Mouse (Mus musculus) forebrain, embryonic 16.5 days (tissue): Measurements from ENCODE around the gene BC048507. TPM values are rescaled to one million over a fixed set of nuclear protein-coding genes. Genes with fewer than 3 reads are reported as not detected.
"Not testable (repeated sequence)": the region's sequence is repeated elsewhere in the genome, so short reads cannot be mapped to it uniquely, and the experiment has no call there.

Source experiments
- ATAC-seq: fragments of 200-750 bp; cut with Nextera tagmentation; 2 replicates; pipeline ENCODE4 v1.8.0; 2017; ENCODE audit warnings: mild to moderate bottlenecking, moderate library complexity
- H3K27ac ChIP-seq: fragments of 300-500 bp; sonication (generic); 2 replicates; pipeline ENCODE4 v1.5.1; 2014; ENCODE audit warnings: low read length, control low read depth
- H3K27me3 ChIP-seq: fragments of 300-500 bp; sonication (generic); replicated peaks from 2 replicates; pipeline ENCODE4 v1.6.1; 2014; ENCODE audit warnings: low read length; ENCODE audit not compliant: control insufficient read depth, insufficient read depth
- H3K36me3 ChIP-seq: fragments of 300-500 bp; sonication (generic); 2 replicates; pipeline ENCODE4 v1.6.1; 2014; ENCODE audit not compliant: control insufficient read depth, insufficient read depth
- H3K4me1 ChIP-seq: fragments of 300-500 bp; sonication (generic); replicated peaks from 2 replicates; pipeline ENCODE4 v1.6.1; 2014; ENCODE audit warnings: low read length; ENCODE audit not compliant: control insufficient read depth, insufficient read depth
- H3K4me2 ChIP-seq: fragments of 300-500 bp; sonication (generic); 2 replicates; pipeline ENCODE4 v1.6.1; 2014; ENCODE audit warnings: mild to moderate bottlenecking, low read length, control low read depth
- H3K4me3 ChIP-seq: fragments of 300-500 bp; sonication (generic); replicated peaks from 2 replicates; pipeline ENCODE4 v1.5.1; 2014; ENCODE audit warnings: mild to moderate bottlenecking, low read length, control low read depth
- H3K9ac ChIP-seq: fragments of 300-500 bp; sonication (generic); replicated peaks from 2 replicates; pipeline ENCODE4 v1.6.1; 2014; ENCODE audit warnings: low read depth, low read length, control low read depth
- H3K9me3 ChIP-seq: fragments of 300-500 bp; sonication (generic); 2 replicates; pipeline ENCODE4 v1.6.1; 2016; ENCODE audit warnings: low read length; ENCODE audit not compliant: control insufficient read depth
- WGBS: fragments of 180-500 bp; shearing (Covaris S2); extraction: QIAGEN DNeasy Blood & Tissue Kit; methylation state at CpG from one replicate; pipeline ENCODE4 v1.1.7; 2014; 5-methylcytosine and 5-hydroxymethylcytosine counted together
- polyA plus RNA-seq: library from polyadenylated mRNA; unstranded; fragments of >200 nt; fragmentation: Nextera tagmentation; extraction: Ambion mirVana; gene quantifications from 2 replicates; pipeline ENCODE4 v1.2.1, GENCODE M21; 2015

The BC048507 gene
- polyA plus RNA-seq, 1 experiment from 2014 or later: not detected

DNA sequence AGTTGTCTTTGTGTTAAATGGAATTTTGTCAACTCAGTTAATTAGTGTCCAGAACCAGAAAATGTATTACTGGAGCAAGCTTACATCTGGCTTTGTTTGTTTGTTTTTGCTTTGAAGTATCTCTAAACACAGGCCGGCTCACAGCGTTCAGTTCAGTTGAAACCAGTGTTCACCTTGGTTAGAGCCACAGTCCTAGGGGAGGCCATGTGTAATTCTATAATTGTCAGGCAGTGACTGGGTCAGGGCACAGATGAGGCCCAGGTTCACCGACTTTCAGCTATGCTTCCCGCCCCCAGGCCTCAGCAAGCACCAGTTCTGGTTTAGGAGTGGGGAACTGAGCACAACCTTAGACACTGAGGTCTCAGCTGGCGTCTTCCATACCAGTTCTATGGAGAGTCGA is 10.0 kb upstream of the BC048507 start:
- H3K27ac ChIP-seq: no peak overlapping the region
- 87% methylated on average over 6 of the region's 6 CpGs for WGBS
- no peaks in the 10 kb centered on the region for H3K9me3 ChIP-seq
- no peak overlapping the region for H3K9ac ChIP-seq
- no peaks in the 10 kb centered on the region for H3K27me3 ChIP-seq
- no peak overlapping the region for H3K4me2 ChIP-seq
- no peaks in the 10 kb centered on the region for H3K4me1 ChIP-seq
- H3K36me3 ChIP-seq: no peaks in the 10 kb centered on the region
- no peak for ATAC-seq
- H3K4me3 ChIP-seq: no peak overlapping the region

DNA sequence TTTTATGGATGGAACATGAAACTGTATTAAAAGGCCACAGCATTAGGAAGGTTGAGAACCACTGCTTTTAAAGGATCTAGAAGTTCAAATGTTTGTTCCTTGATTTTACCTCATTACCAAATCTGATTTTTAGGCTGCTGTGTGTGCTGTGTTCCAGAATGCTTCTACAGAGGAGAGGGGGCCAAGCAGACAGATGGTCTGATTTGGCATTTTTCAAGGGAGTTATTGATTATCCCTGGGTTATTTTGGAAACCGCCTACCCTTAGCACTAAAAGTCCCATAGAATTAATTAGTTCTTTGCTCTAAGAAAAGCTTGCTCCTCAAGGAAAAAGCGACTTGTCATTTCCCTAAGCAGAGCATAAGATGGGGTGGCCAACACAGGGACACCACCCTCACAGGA is 9.1 kb upstream of the BC048507 start:
- H3K4me2 ChIP-seq: no peak overlapping the region
- ATAC-seq: no peak
- H3K9me3 ChIP-seq: no peaks in the 10 kb centered on the region
- no peak overlapping the region for H3K27ac ChIP-seq
- H3K27me3 ChIP-seq: no peaks in the 10 kb centered on the region
- H3K4me3 ChIP-seq: no peak overlapping the region
- no peaks in the 10 kb centered on the region for H3K36me3 ChIP-seq
- H3K4me1 ChIP-seq: no peaks in the 10 kb centered on the region
- no peak overlapping the region for H3K9ac ChIP-seq
- WGBS: 81% methylated on average over 2 of the region's 2 CpGs

DNA sequence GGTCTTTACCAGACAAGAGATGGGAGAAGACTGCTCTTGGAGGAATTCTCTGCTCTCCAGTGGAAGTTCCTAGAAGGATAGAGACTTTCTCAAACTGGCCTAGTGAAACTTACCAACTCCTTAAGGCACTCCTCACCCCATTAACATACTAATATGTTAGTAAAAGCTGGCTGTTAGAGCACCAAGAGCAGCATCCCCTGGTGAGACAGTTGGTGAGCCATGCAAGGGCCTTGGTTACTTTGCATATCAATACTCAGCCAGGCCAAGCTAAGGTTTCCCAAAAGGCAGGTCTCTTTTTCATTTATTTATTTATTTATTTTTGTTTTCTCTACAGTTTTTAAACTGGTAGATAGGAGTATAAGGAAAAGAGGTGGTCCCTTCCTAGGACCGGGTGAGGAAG is 5.8 kb upstream of the BC048507 start:
- Histone ChIP-seq H3K27me3 (no peaks in the 10 kb centered on the region), H3K9ac (no peak overlapping the region), H3K36me3 (no peaks in the 10 kb centered on the region), H3K27ac (no peak overlapping the region), H3K9me3 (no peaks in the 10 kb centered on the region), H3K4me2 (no peak overlapping the region), H3K4me1 (no peaks in the 10 kb centered on the region), H3K4me3 (no peak overlapping the region)
- 6% methylated on average over 1 of the region's 1 CpGs for WGBS
- ATAC-seq: no peak

DNA sequence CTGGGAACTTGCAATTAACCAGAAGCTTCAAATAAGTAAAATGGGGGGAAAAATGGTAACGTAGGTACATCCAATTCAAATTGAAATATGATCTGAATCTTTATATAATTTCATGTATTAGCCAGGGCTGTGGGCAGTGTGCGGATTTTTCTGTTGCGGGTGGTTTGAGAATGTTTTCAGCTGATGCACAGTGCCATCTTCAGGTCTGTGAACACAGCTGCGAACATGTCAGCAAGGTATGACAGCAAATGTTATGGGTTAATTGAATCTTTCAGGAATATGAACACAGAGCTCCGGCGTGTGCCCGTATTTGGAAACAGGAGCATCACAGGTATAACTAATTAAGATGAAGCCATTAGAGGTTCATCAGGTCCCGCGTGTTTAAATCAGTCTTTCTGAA is 618 bp upstream of the BC048507 start:
- 90% methylated on average over 9 of the region's 9 CpGs for WGBS
- no peaks in the 10 kb centered on the region for H3K4me1 ChIP-seq

DNA sequence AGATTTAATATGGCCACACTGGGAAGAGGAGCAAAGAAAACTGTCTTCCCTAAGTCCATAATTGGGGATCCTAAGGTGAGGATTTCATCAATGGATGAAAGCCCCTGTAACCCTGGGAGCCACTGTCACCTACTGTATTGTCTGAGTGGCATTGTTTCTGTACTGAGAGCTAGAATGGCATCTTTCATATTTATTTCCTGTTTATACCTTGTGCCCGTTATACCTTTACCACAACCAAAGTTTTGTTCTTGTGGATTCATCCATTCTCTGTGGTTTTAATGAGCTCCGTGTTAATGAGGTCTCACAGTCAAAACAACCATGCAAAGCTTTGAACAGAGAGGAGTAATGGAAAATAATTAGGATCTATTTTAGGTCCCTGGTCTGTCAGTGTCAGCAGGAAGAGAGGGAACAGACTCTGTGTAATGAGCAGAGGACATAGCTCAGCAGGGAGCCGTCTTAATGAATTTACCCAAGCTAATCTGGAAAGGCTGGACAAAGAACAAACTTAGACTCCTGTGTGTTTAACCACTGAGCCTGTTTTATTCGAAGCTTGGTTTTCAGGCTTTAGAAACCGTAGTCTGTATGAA is 1.7 kb downstream of the BC048507 start:
- Histone ChIP-seq H3K36me3 (no peaks in the 10 kb centered on the region), H3K27me3 (no peaks in the 10 kb centered on the region), H3K4me1 (no peaks in the 10 kb centered on the region), H3K27ac (no peak overlapping the region), H3K9me3 (no peaks in the 10 kb centered on the region), H3K9ac (no peak overlapping the region), H3K4me2 (no peak overlapping the region), H3K4me3 (no peak overlapping the region)
- 2% methylated on average over 5 of the region's 5 CpGs for WGBS
- peak; percentile 86 for ATAC-seq

More for the DNA sequence above, 618 bp upstream of the BC048507 start:
- H3K36me3 ChIP-seq: no peaks in the 10 kb centered on the region
- H3K27ac ChIP-seq: no peak overlapping the region
- ATAC-seq: no peak
- no peak overlapping the region for H3K4me2 ChIP-seq
- no peak overlapping the region for H3K9ac ChIP-seq
- no peaks in the 10 kb centered on the region for H3K27me3 ChIP-seq
- H3K9me3 ChIP-seq: no peaks in the 10 kb centered on the region
- no peak overlapping the region for H3K4me3 ChIP-seq

DNA sequence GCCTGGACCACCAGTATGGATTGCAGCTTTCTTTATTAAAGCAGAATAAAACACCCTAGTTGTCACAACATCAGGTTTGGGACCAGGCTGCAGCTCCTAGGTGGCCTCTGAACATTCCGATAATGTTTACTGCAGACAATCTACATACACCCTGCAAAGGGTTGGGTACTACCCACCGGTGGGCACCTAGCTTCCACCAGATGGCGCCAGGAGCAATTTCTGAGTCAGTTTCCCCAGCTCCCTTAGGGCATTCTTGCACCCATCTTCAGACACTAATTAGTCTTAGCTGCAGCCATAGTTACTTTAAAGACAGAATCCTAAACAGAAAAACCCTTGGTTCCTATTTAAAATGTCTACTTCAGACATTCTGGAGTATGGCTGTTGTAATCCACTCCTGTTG is 4.8 kb downstream of the BC048507 start:
- Histone ChIP-seq H3K9me3 (no peaks in the 10 kb centered on the region), H3K27me3 (no peaks in the 10 kb centered on the region), H3K36me3 (no peaks in the 10 kb centered on the region), H3K4me3 (no peak overlapping the region), H3K9ac (no peak overlapping the region), H3K4me2 (no peak overlapping the region), H3K27ac (no peak overlapping the region), H3K4me1 (no peaks in the 10 kb centered on the region)
- no peak for ATAC-seq
- WGBS: 39% methylated on average over 3 of the region's 3 CpGs

DNA sequence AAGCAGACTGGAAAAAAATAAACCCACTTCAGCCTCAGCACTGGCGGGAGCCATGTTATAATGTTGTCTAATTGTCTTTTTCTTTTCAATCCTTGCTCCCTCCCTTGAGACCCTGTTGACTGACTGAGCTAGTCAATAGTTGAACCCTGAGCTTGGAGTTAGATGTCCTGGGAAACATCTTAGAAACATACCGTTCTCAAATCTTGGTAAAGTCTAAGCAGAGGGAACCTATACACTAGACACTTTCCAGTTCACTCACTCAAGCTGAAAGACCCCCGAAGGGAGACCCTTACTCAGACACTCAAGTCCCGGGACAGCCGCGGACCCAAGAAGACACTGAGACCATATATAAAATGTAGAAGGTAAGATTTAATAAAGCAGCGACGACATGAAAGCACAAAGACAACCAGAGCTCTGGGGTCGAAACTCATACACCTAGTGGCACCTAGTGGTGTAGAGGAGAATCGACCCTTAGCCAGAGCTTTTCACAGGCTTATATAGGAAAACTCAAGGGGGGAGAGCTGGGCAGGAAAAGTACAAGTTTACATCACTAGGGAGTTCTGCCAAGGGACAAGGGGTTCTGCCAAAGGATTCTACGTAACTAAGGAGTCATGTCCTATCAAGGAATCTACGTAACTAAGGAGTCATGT is 13.0 kb downstream of the BC048507 start:
- not testable (repeated sequence) for H3K27me3 ChIP-seq, H3K36me3 ChIP-seq, H3K27ac ChIP-seq, H3K9me3 ChIP-seq, H3K4me1 ChIP-seq, ATAC-seq, H3K9ac ChIP-seq
- Histone ChIP-seq H3K4me2 (peak overlapping the region; percentile 20), H3K4me3 (0 out of 2 replicates have a peak overlapping the region, but pooled peaks have one; percentile 6)
- 34% methylated on average over 6 of the region's 12 CpGs for WGBS

DNA sequence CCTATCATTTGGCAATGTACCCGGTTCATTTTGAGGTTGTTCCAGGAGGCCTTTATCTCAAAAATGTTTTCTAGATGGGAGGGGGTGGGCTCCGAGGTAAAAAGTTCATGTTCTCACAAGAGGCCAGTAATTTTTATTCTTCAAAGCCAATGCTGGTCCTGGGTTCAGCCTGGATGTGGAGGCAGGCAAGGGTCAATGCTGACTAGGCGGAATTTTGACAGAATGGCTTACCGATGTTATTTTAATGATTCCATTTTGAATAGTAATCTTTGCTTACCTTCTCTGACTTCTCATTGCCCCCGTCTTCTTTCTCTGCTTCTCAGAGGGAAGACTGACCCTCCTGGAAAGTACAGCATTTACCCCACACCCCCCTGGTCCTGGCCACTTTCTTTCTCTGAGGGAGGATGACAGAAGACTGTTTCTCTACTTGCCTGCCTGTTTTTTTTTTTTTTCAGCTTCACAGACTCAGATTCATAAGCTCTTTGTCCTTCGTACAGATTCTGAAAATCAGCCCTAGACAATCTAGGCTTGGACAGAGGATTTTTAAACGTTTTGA is 13.7 kb downstream of the BC048507 start:
- WGBS: 63% methylated on average over 6 of the region's 7 CpGs
- Histone ChIP-seq H3K9me3 (no peaks in the 10 kb centered on the region), H3K4me3 (no peak overlapping the region), H3K4me1 (no peaks in the 10 kb centered on the region), H3K4me2 (no peak overlapping the region), H3K27me3 (no peaks in the 10 kb centered on the region), H3K27ac (no peak overlapping the region), H3K36me3 (no peaks in the 10 kb centered on the region), H3K9ac (no peak overlapping the region)
- no peak for ATAC-seq

DNA sequence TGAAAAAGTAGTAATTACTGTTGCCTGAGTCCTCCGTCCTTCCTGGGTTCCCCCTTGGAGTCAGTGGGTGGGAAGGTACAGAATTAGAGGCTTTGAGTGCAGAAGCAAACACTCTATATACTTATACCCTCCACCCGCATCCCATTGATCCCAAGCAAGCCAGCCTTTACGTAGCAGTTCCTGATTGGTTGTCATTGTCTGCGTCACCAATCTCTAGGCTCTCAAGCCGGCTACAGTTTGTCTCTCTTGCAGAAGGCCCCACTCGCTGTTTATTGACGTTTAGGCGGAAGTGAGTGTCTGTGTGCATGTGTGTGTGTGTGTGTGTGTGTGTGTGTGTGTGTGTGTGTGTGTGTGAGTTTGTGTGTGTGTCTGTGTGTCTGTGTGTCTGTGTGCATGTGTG is 20.8 kb downstream of the BC048507 start:
- Histone ChIP-seq H3K9me3 (no peaks in the 10 kb centered on the region), H3K36me3 (no peaks in the 10 kb centered on the region), H3K27me3 (no peaks in the 10 kb centered on the region), H3K4me2 (no peak overlapping the region), H3K9ac (no peak overlapping the region), H3K4me1 (no peaks in the 10 kb centered on the region), H3K27ac (no peak overlapping the region), H3K4me3 (no peak overlapping the region)
- ATAC-seq: no peak
- 85% methylated on average over 8 of the region's 8 CpGs for WGBS
